Mouse (Mus musculus) stomach, embryonic 16.5 days (tissue): Measurements from ENCODE around the gene Hps6. TPM values are rescaled to one million over a fixed set of nuclear protein-coding genes. Genes with fewer than 3 reads are reported as not detected.

ENCODE experiments used
- ATAC-seq: fragments of 200-750 bp; cut with Nextera tagmentation; 2 replicates; pipeline ENCODE4 v1.8.0; 2017; ENCODE audit warnings: moderate number of reproducible peaks, moderate TSS enrichment; ENCODE audit not compliant: insufficient read depth, low FRiP score
- H3K27ac ChIP-seq: fragments of 300-500 bp; sonication (generic); 2 replicates; pipeline ENCODE4 v1.5.1; 2014; ENCODE audit warnings: low read length
- H3K27me3 ChIP-seq: fragments of 300-500 bp; sonication (generic); 2 replicates; pipeline ENCODE4 v1.6.1; 2014; ENCODE audit warnings: low read length, control low read depth, mixed read lengths; ENCODE audit not compliant: control insufficient read depth, insufficient read depth
- H3K36me3 ChIP-seq: fragments of 300-500 bp; sonication (generic); 2 replicates; pipeline ENCODE4 v1.6.1; 2014; ENCODE audit warnings: low read length; ENCODE audit not compliant: control insufficient read depth, insufficient read depth
- H3K4me1 ChIP-seq: fragments of 300-500 bp; sonication (generic); 2 replicates; pipeline ENCODE4 v1.6.1; 2014; ENCODE audit warnings: low read length, control low read depth, mixed read lengths; ENCODE audit not compliant: control insufficient read depth, insufficient read depth
- H3K4me2 ChIP-seq: fragments of 300-500 bp; sonication (generic); 2 replicates; pipeline ENCODE4 v1.6.1; 2014; ENCODE audit warnings: low read depth, low read length, mixed read lengths
- H3K4me3 ChIP-seq: fragments of 300-500 bp; sonication (generic); replicated peaks from 2 replicates; pipeline ENCODE4 v1.5.1; 2014; ENCODE audit warnings: mild to moderate bottlenecking, low read length
- H3K9ac ChIP-seq: fragments of 300-500 bp; sonication (generic); 2 replicates; pipeline ENCODE4 v1.6.1; 2014; ENCODE audit warnings: low read length
- H3K9me3 ChIP-seq: fragments of 300-500 bp; sonication (generic); replicated peaks from 2 replicates; pipeline ENCODE4 v1.6.1; 2016; ENCODE audit warnings: low read length, control low read depth; ENCODE audit not compliant: control insufficient read depth
- WGBS: fragments of 180-500 bp; shearing (Covaris S2); extraction: QIAGEN DNeasy Blood & Tissue Kit; methylation state at CpG from one replicate; pipeline ENCODE4 v1.1.7; 2014; 5-methylcytosine and 5-hydroxymethylcytosine counted together
- polyA plus RNA-seq: library from polyadenylated mRNA; unstranded; fragments of >200 nt; fragmentation: Nextera tagmentation; extraction: Ambion mirVana; gene quantifications from 2 replicates; pipeline ENCODE4 v1.2.1, GENCODE M21; 2015

Gene Hps6
- polyA plus RNA-seq, 1 experiment from 2014 or later, result 8.5 TPM

GRCm38 (mm10) chr19:46024959-46025358 is 21.7 kb downstream of the Hps6 start:
- H3K4me1 ChIP-seq, result no peaks in the 10 kb centered on the region
- H3K4me2 ChIP-seq, result no peak overlapping the region; the same call in 1 of the 2 replicates
- H3K27ac ChIP-seq, result peak overlapping the region; percentile 80
- H3K9ac ChIP-seq, result no peak overlapping the region
- 0 out of 2 replicates have a peak, but pooled peaks cover 3% of the 10 kb centered on the region for H3K9me3 ChIP-seq
- ATAC-seq, result peak; percentile 86
- no peaks in the 10 kb centered on the region for H3K27me3 ChIP-seq
- H3K4me3 ChIP-seq, result no peak overlapping the region
- H3K36me3 ChIP-seq, result no peaks in the 10 kb centered on the region; the same call in 1 of the 2 replicates
- WGBS, result 45% methylated on average over 6 of the region's 6 CpGs

- 57% methylated on average over 8 of the region's 8 CpGs for WGBS
- Histone ChIP-seq H3K4me1 (no peaks in the 10 kb centered on the region), H3K4me3 (no peak overlapping the region), H3K36me3 (peaks cover 8% of the 10 kb centered on the region; the same call in 1 of the 2 replicates), H3K27ac (no peak overlapping the region), H3K4me2 (no peak overlapping the region), H3K9ac (no peak overlapping the region), H3K9me3 (0 out of 2 replicates have a peak, but pooled peaks cover 3% of the 10 kb centered on the region), H3K27me3 (no peaks in the 10 kb centered on the region)
- no peak for ATAC-seq
These were observed 23.3 kb downstream of the Hps6 start for GRCm38 (mm10) chr19:46026567-46026966.

GRCm38 (mm10) chr19:46028747-46029320 is 25.5 kb downstream of the Hps6 start:
- Histone ChIP-seq H3K9ac (no peak overlapping the region), H3K4me2 (no peak overlapping the region), H3K36me3 (peaks cover 25% of the 10 kb centered on the region), H3K27ac (no peak overlapping the region), H3K27me3 (no peaks in the 10 kb centered on the region), H3K4me1 (no peaks in the 10 kb centered on the region), H3K4me3 (no peak overlapping the region), H3K9me3 (0 out of 2 replicates have a peak, but pooled peaks cover 3% of the 10 kb centered on the region)
- 72% methylated on average over 11 of the region's 11 CpGs for WGBS
- no peak for ATAC-seq

GRCm38 (mm10) chr19:46029652-46030051 is 26.3 kb downstream of the Hps6 start:
- Histone ChIP-seq H3K36me3 (peaks cover 33% of the 10 kb centered on the region), H3K27me3 (no peaks in the 10 kb centered on the region), H3K4me2 (no peak overlapping the region), H3K4me3 (no peak overlapping the region), H3K27ac (no peak overlapping the region), H3K9me3 (0 out of 2 replicates have a peak, but pooled peaks cover 3% of the 10 kb centered on the region), H3K4me1 (no peaks in the 10 kb centered on the region), H3K9ac (no peak overlapping the region)
- no peak for ATAC-seq
- 59% methylated on average over 1 of the region's 1 CpGs for WGBS

GRCm38 (mm10) chr19:46030196-46030983 is 27.1 kb downstream of the Hps6 start:
- ATAC-seq, result no peak
- H3K27me3 ChIP-seq, result no peaks in the 10 kb centered on the region
- H3K9ac ChIP-seq, result no peak overlapping the region
- no peaks in the 10 kb centered on the region for H3K4me1 ChIP-seq
- 90% methylated on average over 10 of the region's 10 CpGs for WGBS
- peaks cover 39% of the 10 kb centered on the region for H3K36me3 ChIP-seq
- H3K9me3 ChIP-seq, result 0 out of 2 replicates have a peak, but pooled peaks cover 3% of the 10 kb centered on the region
- no peak overlapping the region for H3K4me2 ChIP-seq
- H3K27ac ChIP-seq, result no peak overlapping the region
- H3K4me3 ChIP-seq, result no peak overlapping the region

GRCm38 (mm10) chr19:46031689-46032432 is 28.6 kb downstream of the Hps6 start:
- ATAC-seq, result 0 out of 2 replicates have a peak, but pooled peaks have one; percentile 17
- 0 out of 2 replicates have a peak, but pooled peaks cover 3% of the 10 kb centered on the region for H3K9me3 ChIP-seq
- H3K36me3 ChIP-seq, result peaks cover 39% of the 10 kb centered on the region

GRCm38 (mm10) chr19:46032731-46033510 is 29.6 kb downstream of the Hps6 start:
- Histone ChIP-seq H3K9ac (no peak overlapping the region), H3K27me3 (no peaks in the 10 kb centered on the region), H3K4me3 (no peak overlapping the region), H3K9me3 (0 out of 2 replicates have a peak, but pooled peaks cover 3% of the 10 kb centered on the region), H3K4me1 (peaks cover 14% of the 10 kb centered on the region), H3K27ac (no peak overlapping the region), H3K4me2 (no peak overlapping the region), H3K36me3 (peaks cover 39% of the 10 kb centered on the region)
- ATAC-seq, result no peak
- WGBS, result 82% methylated on average over 26 of the region's 26 CpGs

More at GRCm38 (mm10) chr19:46031689-46032432, 28.6 kb downstream of the Hps6 start:
- no peak overlapping the region for H3K4me3 ChIP-seq
- H3K27ac ChIP-seq, result no peak overlapping the region
- H3K27me3 ChIP-seq, result no peaks in the 10 kb centered on the region
- H3K4me1 ChIP-seq, result peaks cover 3% of the 10 kb centered on the region; the same call in 1 of the 2 replicates
- no peak overlapping the region for H3K9ac ChIP-seq
- no peak overlapping the region for H3K4me2 ChIP-seq
- 73% methylated on average over 9 of the region's 9 CpGs for WGBS

- no peak for ATAC-seq
- Histone ChIP-seq H3K36me3 (peaks cover 39% of the 10 kb centered on the region), H3K9ac (no peak overlapping the region), H3K27me3 (no peaks in the 10 kb centered on the region), H3K4me2 (no peak overlapping the region), H3K4me3 (no peak overlapping the region), H3K4me1 (peaks cover 17% of the 10 kb centered on the region), H3K9me3 (0 out of 2 replicates have a peak, but pooled peaks cover 3% of the 10 kb centered on the region), H3K27ac (no peak overlapping the region)
- 92% methylated on average over 11 of the region's 11 CpGs for WGBS
These were observed 30.6 kb downstream of the Hps6 start for GRCm38 (mm10) chr19:46033911-46034310.
